Mouse (Mus musculus) adrenal gland (tissue): ENCODE data around the gene 5530401A14Rik.

Experiments used
- intact Hi-C: fragments of 180-260 bp; cut with DNase I; formaldehyde crosslinking; loops from one replicate; pipeline ENCODE4 v1.15.1; 2025

5530401A14Rik gene

GRCm38 (mm10) chr11:81926393-81926792 lies 65.9 kb downstream of the 5530401A14Rik start:
- intact Hi-C loops = no loop called here

DNA sequence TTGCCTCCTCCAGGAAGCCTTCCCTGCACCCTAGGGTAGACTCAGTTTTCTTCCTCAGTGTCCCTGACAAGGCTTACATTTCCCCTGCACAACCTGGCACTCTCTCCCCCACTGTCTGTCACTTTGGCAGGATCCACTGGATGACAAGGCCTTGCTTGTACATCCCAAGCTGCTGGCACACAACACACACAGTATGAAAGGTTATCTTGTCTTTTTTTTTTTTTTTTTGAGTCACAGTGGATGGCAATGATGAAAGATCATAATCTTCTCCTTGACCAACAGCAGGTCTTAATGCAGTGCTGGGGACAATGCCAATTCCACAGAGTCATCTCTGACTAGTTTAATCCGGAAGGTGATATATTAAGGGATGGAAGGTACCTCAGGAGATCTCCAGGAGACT lies 77.0 kb downstream of the 5530401A14Rik start:
- intact Hi-C loops = no loop called here

DNA sequence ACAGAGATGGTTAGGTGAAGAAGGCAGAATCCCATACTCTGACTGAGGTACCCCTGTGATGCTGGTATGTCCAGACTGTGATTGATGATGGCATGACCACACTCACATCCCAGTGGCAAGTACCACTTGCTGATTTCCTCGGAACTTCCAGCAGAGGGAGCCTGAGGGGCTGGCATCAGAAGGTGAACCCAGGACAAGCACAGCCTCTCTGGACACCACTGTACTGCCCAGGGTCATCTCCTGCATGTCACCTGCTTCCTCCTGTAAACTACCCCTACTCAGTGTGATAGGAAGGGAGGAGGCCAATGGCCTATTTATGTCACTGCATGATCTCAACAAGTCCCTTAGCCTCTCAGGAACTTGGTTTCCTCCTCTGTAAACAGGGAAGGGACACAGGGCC lies 80.5 kb downstream of the 5530401A14Rik start:
- intact Hi-C loops = loop anchor here (5.0 kb wide), 1 partner anchor 49 kb away; no protein-coding TSS in a partner anchor

DNA sequence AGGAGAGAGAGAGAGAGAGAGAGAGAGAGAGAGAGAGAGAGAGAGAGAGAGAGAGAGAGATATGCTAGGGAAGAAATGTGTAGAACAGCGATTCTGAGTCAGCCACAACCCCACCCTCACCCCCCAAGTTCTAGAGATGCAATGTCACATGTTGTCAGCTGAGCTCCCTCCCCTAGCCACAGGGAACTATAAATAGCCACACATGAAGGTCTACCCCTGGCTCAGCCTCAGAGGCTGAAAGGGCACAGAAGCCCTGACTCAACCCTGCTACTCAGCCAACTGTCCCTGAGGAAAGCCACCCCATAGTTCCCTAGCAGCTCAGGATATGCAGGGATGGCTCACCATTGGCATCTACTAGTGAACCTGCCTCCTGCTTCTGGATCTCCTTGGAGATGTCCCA lies 81.7 kb downstream of the 5530401A14Rik start:
- intact Hi-C loops = loop anchor here (5.0 kb wide), 1 partner anchor 50 kb away; no protein-coding TSS in a partner anchor
